Mouse (Mus musculus): ENCODE measurements around the gene Glt1d1. TPM values are rescaled to one million over a fixed set of nuclear protein-coding genes. Genes with fewer than 3 reads are reported as not detected.

The Glt1d1 gene
- total RNA-seq, 1 experiment from 2014 or later, result not detected

- ATAC-seq (replicated peaks; ENCODE audit: low read depth, poor library complexity, severe bottlenecking), result no peak
Measured at GRCm38 (mm10) chr5:127756011-127756410, 123.9 kb downstream of the Glt1d1 start.

GRCm38 (mm10) chr5:127756671-127757423 lies 124.8 kb downstream of the Glt1d1 start:
- peak; percentile 32; the same call in 1 of the 2 replicates for ATAC-seq (replicated peaks; ENCODE audit: low read depth, poor library complexity, severe bottlenecking)

DNA sequence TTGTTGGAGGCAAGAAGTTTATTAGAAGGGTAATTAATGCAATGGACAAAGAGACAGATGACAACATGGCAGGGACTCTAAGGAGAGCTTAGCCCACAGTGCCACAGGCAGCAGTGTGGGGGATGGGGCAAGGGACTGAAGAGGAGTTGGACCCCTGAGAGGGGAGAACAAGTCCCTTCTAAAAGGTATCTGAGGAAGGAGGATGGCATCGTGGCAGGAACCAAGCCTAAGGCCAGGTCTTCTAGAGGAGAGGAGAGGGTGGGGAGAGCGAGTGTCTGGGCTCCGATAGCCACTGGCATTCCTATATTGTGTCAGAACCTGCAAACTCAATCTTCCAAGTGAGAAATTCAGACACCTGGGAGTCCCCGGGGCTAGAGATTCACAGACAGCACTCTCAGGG lies 126.5 kb downstream of the Glt1d1 start:
- no peak for ATAC-seq (replicated peaks; ENCODE audit: low read depth, poor library complexity, severe bottlenecking)

Other genes with a start within 250 kb of the Glt1d1 start
- gene Slc15a4, start 635 bp downstream of the Glt1d1 start, total RNA-seq (2017), result 15.2 and 32.4 TPM in 2 replicates

Measured in common myeloid progenitor, adult 5-6 weeks (primary cell).